Mouse (Mus musculus): ENCODE measurements around the gene Popdc3.
"Not testable (repeated sequence)": the region's sequence is repeated elsewhere in the genome, so short reads cannot be mapped to it uniquely, and the experiment has no call there.

The Popdc3 gene

GRCm38 (mm10) chr10:45194531-45194930 is 16.6 kb downstream of the Popdc3 start:
- DNase-seq (ENCODE audit: low spot score in 2 of 2): no peak

GRCm38 (mm10) chr10:45204582-45204981 is 26.7 kb downstream of the Popdc3 start:
- DNase-seq (ENCODE audit: low spot score in 2 of 2): no peak

DNA sequence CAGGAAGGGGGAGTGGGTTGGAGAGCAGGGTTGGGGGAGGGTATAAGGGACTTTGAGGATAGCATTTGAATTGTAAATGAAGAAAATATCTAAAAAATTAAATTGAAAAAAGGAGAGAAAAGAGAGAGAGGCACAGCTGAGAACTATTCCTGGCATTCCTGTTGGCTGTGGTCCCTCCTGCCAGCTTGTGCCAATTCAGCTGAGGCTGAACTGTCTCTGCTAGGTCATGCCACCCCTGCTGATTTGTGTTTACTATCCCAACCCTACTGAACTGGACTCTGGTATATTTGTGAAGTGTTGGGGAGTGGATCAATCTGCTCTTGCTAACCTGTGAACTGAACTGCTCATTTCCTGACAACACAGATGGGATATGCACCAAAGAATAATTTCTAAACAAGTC is 32.3 kb downstream of the Popdc3 start:
- no peak for DNase-seq (ENCODE audit: low spot score in 2 of 2)

GRCm38 (mm10) chr10:45216676-45217075 is 38.8 kb downstream of the Popdc3 start:
- DNase-seq (ENCODE audit: low spot score in 2 of 2): no peak

DNA sequence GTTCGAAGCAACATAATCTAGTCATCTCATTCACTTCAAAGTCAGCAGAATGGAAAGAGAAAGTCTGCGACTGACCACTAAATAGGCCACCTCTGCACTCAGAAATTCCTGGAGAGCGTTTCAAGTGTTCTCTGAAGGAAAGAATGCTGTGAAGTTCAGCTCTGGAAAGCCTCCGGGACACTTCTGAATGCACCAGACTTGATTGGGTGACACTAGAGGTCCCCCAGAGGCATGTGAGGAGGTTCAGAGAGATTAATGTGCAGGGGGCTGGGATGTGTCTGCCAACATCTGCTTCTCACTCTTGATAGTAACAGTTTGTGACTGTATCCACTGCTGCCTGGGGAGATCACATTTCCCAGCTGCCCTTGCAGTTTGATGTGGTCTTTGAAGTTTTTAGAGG is 52.1 kb downstream of the Popdc3 start:
- no peak for DNase-seq (ENCODE audit: low spot score in 2 of 2)

GRCm38 (mm10) chr10:45233351-45233750 is 55.5 kb downstream of the Popdc3 start:
- no peak for DNase-seq (ENCODE audit: low spot score in 2 of 2)

DNA sequence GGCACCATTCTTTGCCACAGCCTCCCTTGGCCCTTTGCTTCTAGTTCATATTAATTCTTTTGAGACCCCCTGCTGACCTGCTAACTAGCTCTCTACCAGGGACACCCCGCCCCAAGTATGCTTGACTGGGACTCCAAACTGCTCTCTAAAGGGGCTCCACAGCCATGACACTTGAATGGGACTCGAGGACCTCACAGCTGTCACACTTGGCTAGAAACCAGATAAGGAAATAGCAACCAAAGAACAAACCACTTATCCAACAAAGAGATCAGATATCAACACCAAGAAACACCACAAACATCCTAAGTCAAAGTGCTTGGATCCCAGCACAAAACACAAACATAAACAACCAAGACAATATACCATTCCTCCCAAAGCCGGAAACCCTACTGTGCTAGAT is 58.4 kb downstream of the Popdc3 start:
- no peak for DNase-seq (ENCODE audit: low spot score in 2 of 2)

GRCm38 (mm10) chr10:45237492-45237891 is 59.6 kb downstream of the Popdc3 start:
- DNase-seq (ENCODE audit: low spot score in 2 of 2): no peak

GRCm38 (mm10) chr10:45260477-45260876 is 82.6 kb downstream of the Popdc3 start:
- no peak for DNase-seq (ENCODE audit: low spot score in 2 of 2)

DNA sequence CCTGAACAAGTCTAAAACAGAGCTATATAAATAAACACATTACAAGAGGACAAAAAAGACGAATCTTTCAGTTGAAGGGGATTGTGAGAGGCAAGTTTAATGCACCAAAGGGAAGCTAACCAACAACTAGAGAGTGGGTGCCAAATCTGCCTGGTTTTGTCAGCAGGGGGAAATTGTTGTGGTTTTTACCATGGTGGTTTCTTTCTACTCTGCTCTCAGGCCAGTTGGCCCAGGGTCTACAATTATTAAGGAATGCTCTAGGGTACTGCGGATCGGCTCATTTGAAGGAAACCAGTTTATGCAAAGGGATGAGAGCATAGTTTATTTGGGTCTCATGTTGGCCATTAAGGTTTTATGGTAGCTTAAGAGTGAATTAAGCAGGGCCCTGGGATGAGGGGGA is 84.2 kb downstream of the Popdc3 start:
- DNase-seq (ENCODE audit: low spot score in 2 of 2): no peak

DNA sequence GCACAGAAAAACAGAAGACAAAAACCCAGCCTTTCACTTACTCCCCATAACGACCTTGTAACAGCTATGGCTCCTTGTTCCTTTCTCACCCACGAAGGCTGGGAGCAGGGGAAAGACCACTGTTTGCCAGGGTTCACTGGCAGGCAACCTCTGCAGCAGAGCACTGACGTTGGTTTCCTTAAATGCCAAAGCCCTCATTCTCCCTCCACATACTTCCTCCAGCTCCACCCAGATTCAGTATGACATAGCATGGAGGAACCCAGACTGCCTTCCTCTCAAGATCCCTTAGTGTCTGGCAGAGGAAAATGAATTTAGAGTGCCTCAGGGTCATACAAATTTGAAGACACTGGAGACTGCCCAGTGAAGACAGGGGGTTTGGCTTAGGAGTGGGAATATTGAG is 98.6 kb downstream of the Popdc3 start:
- no peak for DNase-seq (ENCODE audit: low spot score in 2 of 2)

DNA sequence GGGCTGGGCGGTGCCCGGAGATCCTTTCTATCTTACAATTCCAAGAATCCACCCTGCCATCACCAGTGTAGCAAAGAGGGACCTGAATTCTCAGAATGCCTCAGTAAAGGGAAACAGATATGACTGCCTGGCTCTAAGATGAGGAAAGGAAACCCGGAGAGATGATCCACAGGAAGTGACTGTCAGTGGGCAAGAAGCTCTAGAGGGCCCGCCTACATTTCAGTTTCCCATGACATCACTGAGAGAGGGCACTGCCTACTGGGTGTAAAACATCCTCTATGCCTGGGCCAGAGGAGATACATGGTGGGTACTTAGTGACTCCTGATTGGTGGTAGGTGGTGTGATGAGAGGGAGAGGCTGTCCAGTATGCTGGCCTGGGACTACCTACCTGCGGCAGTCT is 99.1 kb downstream of the Popdc3 start:
- no peak for DNase-seq (ENCODE audit: low spot score in 2 of 2)

GRCm38 (mm10) chr10:45285651-45286050 is 107.8 kb downstream of the Popdc3 start:
- DNase-seq (ENCODE audit: low spot score in 2 of 2): no peak

DNA sequence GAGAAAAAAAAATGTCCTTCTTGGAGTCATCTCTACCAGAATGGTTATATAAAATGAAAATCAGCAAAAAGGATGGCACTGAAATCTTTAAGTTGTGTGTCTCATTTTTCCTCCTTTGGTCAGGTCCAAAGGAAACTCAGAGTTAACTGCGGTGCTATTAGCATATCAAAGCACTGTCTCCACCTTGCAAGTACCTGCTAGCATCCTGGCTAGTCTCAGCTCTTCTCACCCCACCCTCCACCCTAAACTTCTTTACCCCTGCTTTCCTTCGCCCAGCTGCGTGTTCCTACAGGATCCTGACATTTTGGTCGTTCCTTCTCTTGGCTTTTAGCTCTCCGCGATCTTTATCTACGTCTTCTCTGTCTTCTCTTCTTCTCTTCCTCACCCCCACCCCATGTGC is 110.5 kb downstream of the Popdc3 start:
- DNase-seq (ENCODE audit: low spot score in 2 of 2): no peak

- DNase-seq (ENCODE audit: low spot score in 2 of 2): peak in 1 of 2 experiments; percentile 11
Observed at GRCm38 (mm10) chr10:45289218-45290105, 111.6 kb downstream of the Popdc3 start.

DNA sequence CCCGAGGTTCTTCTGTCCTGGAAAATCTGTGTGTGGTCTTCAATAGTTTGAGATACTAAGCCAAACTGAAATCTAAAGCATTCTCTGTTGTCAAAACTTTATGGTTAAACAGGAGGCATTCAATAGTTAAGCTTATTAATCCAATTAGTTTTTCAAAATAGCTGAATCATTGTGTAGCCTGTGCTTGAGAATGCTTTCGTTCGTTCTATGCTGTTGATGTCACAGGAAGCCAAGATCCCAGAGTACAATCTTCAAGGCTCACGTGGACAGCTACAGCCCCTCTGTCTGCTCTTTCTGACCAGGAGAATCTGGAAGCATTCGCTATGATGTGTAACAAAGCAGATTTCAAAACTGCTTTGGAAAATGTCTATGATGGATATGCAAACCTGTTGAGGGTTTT is 112.7 kb downstream of the Popdc3 start:
- DNase-seq (ENCODE audit: low spot score in 2 of 2): no peak

- not testable (repeated sequence) for DNase-seq (ENCODE audit: low spot score in 2 of 2)
Observed at GRCm38 (mm10) chr10:45292159-45292558, 114.3 kb downstream of the Popdc3 start.

GRCm38 (mm10) chr10:45295093-45295492 is 117.2 kb downstream of the Popdc3 start:
- no peak for DNase-seq (ENCODE audit: low spot score in 2 of 2)

- no peak for DNase-seq (ENCODE audit: low spot score in 2 of 2)
Observed at GRCm38 (mm10) chr10:45298503-45298902, 120.6 kb downstream of the Popdc3 start.

DNA sequence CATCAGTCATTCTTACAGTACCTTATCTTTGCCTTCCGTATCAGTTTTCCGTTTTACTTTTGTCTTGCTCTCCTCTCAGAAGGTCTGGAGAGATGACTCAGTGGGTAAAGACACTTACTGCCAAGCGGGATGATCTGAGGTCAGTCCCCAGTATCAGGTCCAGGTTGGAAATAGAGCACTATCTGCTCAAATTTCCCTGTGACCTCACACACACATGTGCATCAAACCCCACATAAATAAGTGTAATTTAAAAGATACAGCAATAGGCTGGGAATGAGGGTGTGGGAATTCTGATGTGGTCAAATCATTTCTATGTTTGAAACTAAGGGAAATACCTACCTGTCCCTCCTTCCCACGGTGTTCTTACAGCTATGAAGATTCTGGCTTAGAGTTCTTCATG is 121.6 kb downstream of the Popdc3 start:
- DNase-seq (ENCODE audit: low spot score in 2 of 2): no peak

- no peak for DNase-seq (ENCODE audit: low spot score in 2 of 2)
Observed at GRCm38 (mm10) chr10:45303315-45304036, 125.6 kb downstream of the Popdc3 start.

DNA sequence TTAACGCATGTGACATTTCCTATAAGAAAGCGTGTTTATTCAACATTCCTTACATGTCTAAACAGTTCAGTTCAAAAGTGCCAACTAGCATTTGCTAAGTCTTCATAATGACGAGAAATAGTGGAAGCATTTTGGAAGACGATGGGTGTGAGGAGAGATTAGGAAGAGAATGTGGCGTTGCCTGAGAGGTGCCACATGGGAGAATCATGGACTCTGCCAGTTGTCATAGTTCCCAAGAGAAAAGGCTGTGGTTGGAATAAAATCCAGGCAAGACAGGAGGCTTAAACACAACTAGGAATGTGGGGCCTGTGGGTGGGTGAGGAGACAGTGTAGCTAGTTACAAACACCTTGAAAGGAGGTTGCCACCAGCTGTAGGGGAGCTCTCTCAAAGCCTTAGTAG is 127.3 kb downstream of the Popdc3 start:
- DNase-seq (ENCODE audit: low spot score in 2 of 2): no peak

DNA sequence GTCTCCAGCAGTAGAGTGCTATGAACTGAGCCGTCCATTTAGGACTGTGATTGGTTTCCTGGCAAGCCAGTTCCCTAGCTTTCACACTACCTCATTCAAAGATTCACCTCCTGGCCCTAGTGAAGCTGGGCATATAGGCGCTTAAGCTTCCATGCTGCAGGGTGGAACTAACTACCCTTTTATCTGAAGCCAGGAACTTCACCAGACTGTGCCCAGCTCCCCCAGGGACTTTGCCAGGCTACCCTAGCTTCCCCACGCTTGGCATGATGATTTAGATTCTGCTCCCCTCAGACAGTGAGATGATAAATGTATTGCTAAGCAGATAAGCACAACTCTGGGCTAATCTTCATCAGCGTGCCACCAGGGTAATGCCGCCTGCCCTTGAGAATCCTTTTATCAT is 133.2 kb downstream of the Popdc3 start:
- DNase-seq (ENCODE audit: low spot score in 2 of 2): no peak

Measured in urinary bladder, adult 18-20 months (tissue).